Comparison of ENCODE assay signal across 16 mouse cellular contexts in the genomic region with DNA sequence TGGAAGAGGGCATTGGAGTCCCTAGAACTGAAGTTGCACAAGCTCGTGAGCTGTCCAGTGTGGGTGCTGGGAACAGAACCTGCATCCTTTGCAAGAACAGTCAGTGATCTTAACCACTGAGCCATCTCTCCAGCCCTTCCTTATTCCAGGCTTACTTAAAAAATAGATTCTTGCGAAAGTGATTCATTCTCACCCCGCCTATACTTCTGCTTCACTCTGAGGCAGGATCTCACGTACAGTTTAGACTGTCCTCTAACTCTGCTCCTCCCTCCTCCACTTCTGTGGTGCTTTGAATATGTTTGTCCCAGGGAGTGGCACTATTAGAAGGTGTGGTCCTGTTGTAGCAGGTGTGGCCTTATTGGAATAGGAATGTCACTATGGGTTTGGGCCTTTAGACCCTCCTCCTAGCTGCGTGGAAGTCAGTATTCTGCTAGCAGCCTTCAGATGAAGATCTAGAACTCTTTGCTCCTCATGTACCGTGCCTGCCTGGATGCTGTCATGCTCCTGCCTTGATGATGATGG.
DNase-seq lines count a peak whose midpoint lies in the region; ATAC-seq and TF ChIP-seq lines count a peak whose summit lies in the region.
"Had no signal": no experiment of that assay in that cellular context is flagged by ENCODE, and none has a peak within 500 bp of the region (broad histone marks: within the 10 kb centered on the region; RNA-seq: fewer than 3 reads in every experiment).

No protein-coding gene starts in this region.

- no peak for TF ChIP-seq CTCF in liver, postnatal 0 days (IDR thresholded peaks at IDR 0.05; ENCODE audit: low read depth)

- H3K27ac ChIP-seq in liver, embryonic 12.5 days, result no peak overlapping the region
- no peak overlapping the region; the same call in 1 of the 2 replicates for H3K27ac ChIP-seq in liver, embryonic 11.5 days (ENCODE audit: low read depth, low read length)
- peak overlapping the region; percentile 55; the same call in 1 of the 2 replicates for H3K27ac ChIP-seq in liver, embryonic 13.5 days
- peak overlapping the region; percentile 81 for H3K27ac ChIP-seq in liver, postnatal 0 days (ENCODE audit: low read depth)
- no peak overlapping the region for H3K27ac ChIP-seq in midbrain, embryonic 15.5 days
- no peak overlapping the region for H3K27ac ChIP-seq in kidney, embryonic 16.5 days (ENCODE audit: low read length)
- H3K27ac ChIP-seq: embryonic facial prominence, embryonic 10.5 days; hindbrain, embryonic 10.5 days; hindbrain, embryonic 14.5 days had no signal

- WGBS in liver, embryonic 12.5 days (ENCODE audit: insufficient replicate concordance), result 68% methylated on average over 6 of the region's 6 CpGs
- 72% methylated on average over 6 of the region's 6 CpGs for WGBS in liver, embryonic 11.5 days
- 61% methylated on average over 6 of the region's 6 CpGs for WGBS in liver, embryonic 13.5 days (ENCODE audit: insufficient replicate concordance)
- 66% methylated on average over 6 of the region's 6 CpGs for WGBS in liver, postnatal 0 days (ENCODE audit: insufficient replicate concordance)
- WGBS in midbrain, embryonic 15.5 days, result 90% methylated on average over 6 of the region's 6 CpGs
- 91% methylated on average over 6 of the region's 6 CpGs for WGBS in kidney, embryonic 16.5 days

- no peaks in the 10 kb centered on the region for H3K36me3 ChIP-seq in liver, embryonic 12.5 days
- H3K36me3 ChIP-seq in liver, embryonic 11.5 days (ENCODE audit: control insufficient read depth, insufficient read depth, low read length), result no peaks in the 10 kb centered on the region
- no peaks in the 10 kb centered on the region for H3K36me3 ChIP-seq in liver, embryonic 13.5 days
- no peaks in the 10 kb centered on the region for H3K36me3 ChIP-seq in liver, postnatal 0 days (replicated peaks; ENCODE audit: insufficient read depth, low read length)
- H3K36me3 ChIP-seq in midbrain, embryonic 15.5 days (replicated peaks), result no peaks in the 10 kb centered on the region
- H3K36me3 ChIP-seq in kidney, embryonic 16.5 days (ENCODE audit: insufficient read depth, low read length), result no peaks in the 10 kb centered on the region
- H3K36me3 ChIP-seq: embryonic facial prominence, embryonic 10.5 days; heart, embryonic 12.5 days; hindbrain, embryonic 10.5 days had no signal

- TF ChIP-seq EP300 in liver, postnatal 0 days (IDR thresholded peaks at IDR 0.05; ENCODE audit: low read depth), result no peak

- H3K9me3 ChIP-seq in liver, embryonic 12.5 days (replicated peaks), result no peaks in the 10 kb centered on the region
- H3K9me3 ChIP-seq in liver, embryonic 11.5 days (ENCODE audit: control insufficient read depth, low read length), result no peaks in the 10 kb centered on the region
- no peaks in the 10 kb centered on the region for H3K9me3 ChIP-seq in liver, embryonic 13.5 days (replicated peaks)
- no peaks in the 10 kb centered on the region for H3K9me3 ChIP-seq in liver, postnatal 0 days (ENCODE audit: low read length)
- H3K9me3 ChIP-seq in midbrain, embryonic 15.5 days, result no peaks in the 10 kb centered on the region
- H3K9me3 ChIP-seq in kidney, embryonic 16.5 days (ENCODE audit: low read length), result no peaks in the 10 kb centered on the region
- H3K9me3 ChIP-seq: embryonic facial prominence, embryonic 10.5 days; heart, embryonic 12.5 days; hindbrain, embryonic 10.5 days had no signal

- H3K4me1 ChIP-seq in liver, embryonic 12.5 days, result no peaks in the 10 kb centered on the region
- H3K4me1 ChIP-seq in liver, embryonic 11.5 days (replicated peaks; ENCODE audit: control insufficient read depth, insufficient read depth, low read length), result no peaks in the 10 kb centered on the region
- no peaks in the 10 kb centered on the region for H3K4me1 ChIP-seq in liver, embryonic 13.5 days (replicated peaks)
- no peaks in the 10 kb centered on the region for H3K4me1 ChIP-seq in liver, postnatal 0 days (ENCODE audit: insufficient read depth)
- no peaks in the 10 kb centered on the region for H3K4me1 ChIP-seq in midbrain, embryonic 15.5 days
- no peaks in the 10 kb centered on the region for H3K4me1 ChIP-seq in kidney, embryonic 16.5 days (ENCODE audit: insufficient read depth, low read length)
- H3K4me1 ChIP-seq: embryonic facial prominence, embryonic 10.5 days; heart, embryonic 12.5 days; hindbrain, embryonic 10.5 days had no signal

- H3K27me3 ChIP-seq in liver, embryonic 12.5 days (replicated peaks), result no peaks in the 10 kb centered on the region
- no peaks in the 10 kb centered on the region for H3K27me3 ChIP-seq in liver, embryonic 11.5 days (replicated peaks; ENCODE audit: control insufficient read depth, insufficient read depth, low read length)
- H3K27me3 ChIP-seq in liver, embryonic 13.5 days, result no peaks in the 10 kb centered on the region
- H3K27me3 ChIP-seq in liver, postnatal 0 days (ENCODE audit: insufficient read depth, low read length), result no peaks in the 10 kb centered on the region
- no peaks in the 10 kb centered on the region for H3K27me3 ChIP-seq in midbrain, embryonic 15.5 days (replicated peaks)
- H3K27me3 ChIP-seq in kidney, embryonic 16.5 days (ENCODE audit: insufficient read depth, low read length), result no peaks in the 10 kb centered on the region
- H3K27me3 ChIP-seq: CH12.LX; heart, embryonic 12.5 days had no signal

- H3K4me3 ChIP-seq in liver, embryonic 12.5 days, result no peak overlapping the region
- H3K4me3 ChIP-seq in liver, embryonic 11.5 days (ENCODE audit: low read depth, low read length), result no peak overlapping the region
- no peak overlapping the region for H3K4me3 ChIP-seq in liver, embryonic 13.5 days (replicated peaks)
- H3K4me3 ChIP-seq in liver, postnatal 0 days (ENCODE audit: low read depth, low read length), result no peak overlapping the region
- no peak overlapping the region for H3K4me3 ChIP-seq in midbrain, embryonic 15.5 days
- H3K4me3 ChIP-seq in kidney, embryonic 16.5 days (ENCODE audit: low read length), result no peak overlapping the region
- H3K4me3 ChIP-seq: embryonic facial prominence, embryonic 10.5 days; heart, embryonic 12.5 days; hindbrain, embryonic 10.5 days had no signal

- DNase-seq in liver, embryonic 11.5 days (ENCODE audit: low spot score), result no peak
- no peak for DNase-seq in liver, embryonic 13.5 days
- DNase-seq in liver, postnatal 0 days, result no peak
- DNase-seq: adrenal gland, postnatal 10 days; cerebellum, adult 2 months; cerebellum, postnatal 10 days; gastrocnemius, postnatal 14 days had no signal

- no peak overlapping the region for H3K4me2 ChIP-seq in liver, embryonic 12.5 days
- no peak overlapping the region for H3K4me2 ChIP-seq in liver, embryonic 11.5 days
- H3K4me2 ChIP-seq in liver, embryonic 13.5 days, result no peak overlapping the region
- no peak overlapping the region for H3K4me2 ChIP-seq in liver, postnatal 0 days (ENCODE audit: low read depth, low read length)
- H3K4me2 ChIP-seq in midbrain, embryonic 15.5 days, result no peak overlapping the region
- H3K4me2 ChIP-seq in kidney, embryonic 16.5 days (replicated peaks; ENCODE audit: low read depth, low read length), result no peak overlapping the region
- H3K4me2 ChIP-seq: heart, embryonic 12.5 days; hindbrain, embryonic 14.5 days had no signal

- no peak overlapping the region for H3K9ac ChIP-seq in liver, embryonic 12.5 days
- no peak overlapping the region for H3K9ac ChIP-seq in liver, embryonic 11.5 days (ENCODE audit: low read depth, low read length)
- H3K9ac ChIP-seq in liver, embryonic 13.5 days, result no peak overlapping the region
- no peak overlapping the region for H3K9ac ChIP-seq in liver, postnatal 0 days (replicated peaks)
- H3K9ac ChIP-seq in midbrain, embryonic 15.5 days, result no peak overlapping the region
- no peak overlapping the region for H3K9ac ChIP-seq in kidney, embryonic 16.5 days (replicated peaks; ENCODE audit: low read length)
- H3K9ac ChIP-seq: heart, embryonic 12.5 days; hindbrain, embryonic 14.5 days had no signal

- peak; percentile 16; the same call in 1 of the 2 replicates for ATAC-seq in liver, embryonic 12.5 days
- no peak for ATAC-seq in liver, embryonic 11.5 days (replicated peaks; ENCODE audit: low FRiP score)
- peak; percentile 15; the same call in 1 of the 2 replicates for ATAC-seq in liver, embryonic 13.5 days (ENCODE audit: low read depth)
- peak; percentile 1; the same call in 1 of the 2 replicates for ATAC-seq in liver, postnatal 0 days
- ATAC-seq in midbrain, embryonic 15.5 days (replicated peaks), result no peak
- no peak for ATAC-seq in kidney, embryonic 16.5 days (ENCODE audit: low FRiP score, low TSS enrichment)
- ATAC-seq: forebrain, embryonic 14.5 days had no signal

Comparison
In these comparisons a context has a peak if more than half of its experiments do, and no peak if none do; other contexts are left out.
1. ATAC-seq: peak in liver, embryonic 12.5 days (single experiment), liver, embryonic 13.5 days (single experiment) and liver, postnatal 0 days (single experiment); none in liver, embryonic 11.5 days (single experiment), midbrain, embryonic 15.5 days (single experiment) and kidney, embryonic 16.5 days (single experiment).
2. H3K27ac ChIP-seq: peak in liver, embryonic 13.5 days (single experiment) and liver, postnatal 0 days (single experiment); none in liver, embryonic 12.5 days (single experiment), liver, embryonic 11.5 days (single experiment), midbrain, embryonic 15.5 days (single experiment) and kidney, embryonic 16.5 days (single experiment).